Mouse (Mus musculus) limb, embryonic 10.5 days (tissue): ENCODE data around the gene Ifna16. TPM values are rescaled to one million over a fixed set of nuclear protein-coding genes. Genes with fewer than 3 reads are reported as not detected.
A peak's percentile ranks its signal among the peaks of the same experiment; 100 is the strongest.

Source experiments
- DNase-seq: peaks from one replicate; pipeline ENCODE4 v3.0.0-alpha.2; 2017; ENCODE audit warnings: low spot score
- H3K27ac ChIP-seq: fragments of 300-500 bp; sonication (generic); 2 replicates; pipeline ENCODE4 v1.5.1; 2016; ENCODE audit warnings: mild to moderate bottlenecking
- H3K27me3 ChIP-seq: fragments of 300-500 bp; sonication (generic); 2 replicates; pipeline ENCODE4 v1.6.1; 2016; ENCODE audit warnings: low read depth, mild to moderate bottlenecking; ENCODE audit not compliant: poor library complexity, severe bottlenecking
- H3K36me3 ChIP-seq: fragments of 300-500 bp; sonication (generic); 2 replicates; pipeline ENCODE4 v1.6.1; 2016; ENCODE audit warnings: mild to moderate bottlenecking, moderate library complexity
- H3K4me1 ChIP-seq: fragments of 300-500 bp; sonication (generic); 2 replicates; pipeline ENCODE4 v1.6.1; 2016
- H3K4me3 ChIP-seq: fragments of 300-500 bp; sonication (generic); 2 replicates; pipeline ENCODE4 v1.5.1; 2016; ENCODE audit warnings: mild to moderate bottlenecking, moderate library complexity
- H3K9me3 ChIP-seq: fragments of 300-500 bp; sonication (generic); replicated peaks from 2 replicates; pipeline ENCODE4 v1.6.1; 2016; ENCODE audit warnings: mild to moderate bottlenecking
- WGBS: fragments of 180-500 bp; shearing (Covaris S2); methylation state at CpG from one replicate; pipeline ENCODE4 v1.1.7; 2016; 5-methylcytosine and 5-hydroxymethylcytosine counted together
- polyA plus RNA-seq: library from polyadenylated mRNA; unstranded; fragments of >200 nt; fragmentation: Nextera tagmentation; extraction: Ambion mirVana; gene quantifications from 2 replicates; pipeline ENCODE4 v1.2.1, GENCODE M21; 2016

Gene Ifna16
- polyA plus RNA-seq, 1 experiment from 2014 or later: not detected

DNA sequence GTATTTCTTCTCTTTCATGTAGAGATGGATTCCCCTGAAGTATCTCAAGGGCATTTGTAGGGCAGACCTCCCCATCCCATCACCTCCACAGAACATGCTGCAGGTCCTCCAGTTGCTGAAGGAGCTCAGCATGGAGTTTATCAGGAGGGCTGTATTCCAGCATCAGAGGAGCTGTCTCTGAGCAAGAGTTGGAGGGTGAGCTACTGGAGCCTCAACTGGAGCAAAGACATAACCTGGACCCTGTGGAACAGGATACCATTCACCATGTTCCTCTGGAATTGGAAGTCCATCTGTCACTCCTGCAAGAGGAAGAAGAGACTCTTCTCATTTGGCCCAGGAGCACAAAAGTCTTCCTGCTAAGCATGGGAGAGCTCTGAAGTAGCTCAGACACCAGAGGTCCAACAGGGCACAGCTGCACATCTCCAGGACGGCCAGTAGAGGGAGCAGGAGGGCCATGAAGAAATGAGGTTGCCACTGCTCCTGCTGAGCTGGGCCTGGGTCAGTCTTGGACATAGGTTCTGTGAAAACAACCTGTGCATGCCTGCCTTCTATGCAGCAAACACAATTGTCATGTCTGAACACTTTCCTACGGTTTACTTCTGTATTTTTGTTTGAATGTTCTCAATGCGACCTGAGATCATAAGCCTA is 19.6 kb upstream of the Ifna16 start:
- no peaks in the 10 kb centered on the region for H3K27me3 ChIP-seq
- H3K4me3 ChIP-seq: no peak overlapping the region
- peak; percentile 86 for DNase-seq
- H3K9me3 ChIP-seq: no peaks in the 10 kb centered on the region
- WGBS: 23% methylated on average over 3 of the region's 3 CpGs
- H3K27ac ChIP-seq: no peak overlapping the region
- H3K4me1 ChIP-seq: peaks cover 3% of the 10 kb centered on the region
- no peaks in the 10 kb centered on the region for H3K36me3 ChIP-seq

DNA sequence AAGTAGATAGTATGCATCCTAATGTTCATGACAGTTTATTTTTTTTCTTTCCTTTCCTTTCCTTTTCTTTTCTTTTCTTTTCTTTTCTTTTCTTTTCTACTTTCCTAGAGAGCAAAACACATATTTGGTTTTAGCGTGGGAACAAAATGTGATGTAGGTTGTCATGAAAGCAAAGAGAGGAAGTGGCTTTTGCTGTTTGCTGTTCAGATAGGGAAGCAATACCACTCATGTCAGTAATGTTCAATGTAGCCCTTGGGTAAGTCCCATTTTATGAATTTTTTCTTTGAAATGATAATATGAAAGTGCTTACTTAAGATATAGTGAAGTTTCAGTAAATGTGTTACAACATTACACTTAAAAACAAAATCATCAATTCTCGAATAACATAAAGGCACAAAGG is 16.7 kb upstream of the Ifna16 start:
- Histone ChIP-seq H3K27ac (no peak overlapping the region), H3K9me3 (no peaks in the 10 kb centered on the region)
- 89% methylated on average over 2 of the region's 2 CpGs for WGBS

DNA sequence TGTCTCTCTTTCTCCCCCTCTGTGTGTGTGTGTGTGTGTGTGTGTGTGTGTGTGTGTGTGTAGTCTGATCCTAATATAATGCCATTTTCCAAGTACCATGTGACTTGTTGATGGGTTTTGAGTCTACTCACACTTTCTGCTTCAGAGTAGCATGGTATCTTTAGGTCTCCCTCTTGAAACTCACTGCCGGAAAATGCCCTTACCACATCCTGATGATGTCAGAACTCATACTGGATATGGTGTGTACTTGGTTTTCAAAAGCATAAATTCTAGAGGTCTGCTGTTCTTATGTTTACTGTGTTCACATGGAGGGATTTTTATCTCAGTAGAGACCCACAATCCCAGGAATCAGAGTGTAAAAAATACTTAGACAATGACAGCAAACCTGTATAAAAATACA is 15.8 kb upstream of the Ifna16 start:
- 95% methylated on average over 1 of the region's 1 CpGs for WGBS

More for the DNA sequence above, 16.7 kb upstream of the Ifna16 start:
- DNase-seq: no peak
- Histone ChIP-seq H3K4me3 (no peak overlapping the region), H3K27me3 (no peaks in the 10 kb centered on the region), H3K4me1 (no peaks in the 10 kb centered on the region), H3K36me3 (no peaks in the 10 kb centered on the region)

DNA sequence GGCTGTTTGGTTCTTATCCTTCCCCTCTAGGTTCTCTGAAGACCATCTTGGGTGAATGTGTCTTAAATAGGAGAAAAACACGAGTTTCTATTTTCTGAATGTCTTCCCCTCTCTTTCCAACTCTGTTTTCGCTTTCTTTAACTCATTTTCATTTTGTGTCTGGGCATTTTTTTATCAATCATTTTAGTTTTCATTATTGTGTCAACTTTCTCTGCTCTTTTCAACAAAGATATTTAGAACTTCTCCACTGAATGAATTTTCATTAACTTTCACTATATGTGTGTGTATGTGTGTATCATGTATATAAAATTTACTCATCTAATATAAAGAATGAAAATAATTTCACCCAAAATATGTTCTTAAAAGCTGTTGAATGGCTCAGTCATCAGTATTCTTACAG is 14.5 kb upstream of the Ifna16 start, which contains the start of gene Ifnab:
Ifnab (minus strand) TSS at position 101 of the 400 bp plus-strand sequence.
- Histone ChIP-seq H3K4me1 (no peaks in the 10 kb centered on the region), H3K36me3 (no peaks in the 10 kb centered on the region), H3K27ac (no peak within 1 kb of the TSS), H3K27me3 (no peaks in the 10 kb centered on the region), H3K9me3 (no peaks in the 10 kb centered on the region), H3K4me3 (no peak within 1 kb of the TSS)
- DNase-seq: no peak
- 70% methylated on average over 2 of the region's 2 CpGs for WGBS

More for the DNA sequence above, 15.8 kb upstream of the Ifna16 start:
- H3K4me3 ChIP-seq: no peak overlapping the region
- no peaks in the 10 kb centered on the region for H3K27me3 ChIP-seq
- H3K36me3 ChIP-seq: no peaks in the 10 kb centered on the region
- H3K4me1 ChIP-seq: no peaks in the 10 kb centered on the region
- H3K27ac ChIP-seq: no peak overlapping the region
- no peaks in the 10 kb centered on the region for H3K9me3 ChIP-seq
- no peak for DNase-seq

DNA sequence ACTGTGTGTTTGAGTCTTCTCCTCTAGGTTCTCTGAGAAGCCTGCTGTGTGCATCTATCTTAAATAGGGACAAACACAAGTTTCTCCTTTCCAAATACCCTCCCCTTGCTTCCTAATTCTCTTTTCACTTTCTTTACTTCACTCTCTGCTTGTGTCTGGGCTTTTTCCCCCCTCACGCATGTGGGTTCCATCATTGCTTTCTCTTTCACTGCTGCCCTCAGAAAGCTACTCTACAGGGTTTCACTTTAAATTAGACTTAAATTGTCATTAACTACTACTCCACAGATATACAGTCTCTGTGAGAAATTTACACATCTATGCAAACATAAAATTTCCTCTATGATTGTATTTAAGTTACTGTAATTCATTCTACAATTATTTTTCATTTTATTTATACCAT is 7.1 kb upstream of the Ifna16 start, which contains the start of gene Ifna2:
Ifna2 (minus strand) TSS at position 101 of the 400 bp plus-strand sequence.
- 86% methylated on average over 1 of the region's 1 CpGs for whole genome bisulfite sequencing
- DNase-seq: no peak
- no peak within 1 kb of the TSS for H3K27ac ChIP-seq

DNA sequence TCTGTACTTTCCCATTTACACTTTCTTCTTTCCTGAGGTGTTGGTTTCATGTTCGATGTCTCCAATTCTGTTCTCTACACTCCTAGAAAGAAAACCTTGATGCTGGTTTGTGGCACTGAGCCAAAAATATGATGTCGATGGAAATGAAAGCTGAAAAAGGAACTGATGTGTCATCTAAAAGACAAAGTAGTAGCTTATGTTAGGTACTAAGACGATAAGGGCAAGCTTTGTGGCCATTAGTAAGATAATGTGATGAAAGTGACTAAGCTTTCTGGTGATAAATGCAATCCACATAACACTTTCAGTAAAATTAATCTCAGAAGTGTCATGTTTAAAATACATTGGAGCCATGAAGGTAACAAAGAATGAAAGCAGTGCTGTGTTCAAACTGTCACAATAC is 4.6 kb upstream of the Ifna16 start:
- H3K9me3 ChIP-seq: no peaks in the 10 kb centered on the region
- H3K27ac ChIP-seq: no peak overlapping the region
- H3K4me3 ChIP-seq: no peak overlapping the region
- H3K4me1 ChIP-seq: no peaks in the 10 kb centered on the region
- H3K36me3 ChIP-seq: no peaks in the 10 kb centered on the region
- no peaks in the 10 kb centered on the region for H3K27me3 ChIP-seq
- DNase-seq: no peak
- whole genome bisulfite sequencing: 83% methylated on average over 3 of the region's 3 CpGs

More for the DNA sequence above, 7.1 kb upstream of the Ifna16 start, which contains the start of gene Ifna2:
- Histone ChIP-seq H3K4me3 (no peak within 1 kb of the TSS), H3K4me1 (no peaks in the 10 kb centered on the region), H3K36me3 (no peaks in the 10 kb centered on the region), H3K9me3 (no peaks in the 10 kb centered on the region), H3K27me3 (no peaks in the 10 kb centered on the region)

DNA sequence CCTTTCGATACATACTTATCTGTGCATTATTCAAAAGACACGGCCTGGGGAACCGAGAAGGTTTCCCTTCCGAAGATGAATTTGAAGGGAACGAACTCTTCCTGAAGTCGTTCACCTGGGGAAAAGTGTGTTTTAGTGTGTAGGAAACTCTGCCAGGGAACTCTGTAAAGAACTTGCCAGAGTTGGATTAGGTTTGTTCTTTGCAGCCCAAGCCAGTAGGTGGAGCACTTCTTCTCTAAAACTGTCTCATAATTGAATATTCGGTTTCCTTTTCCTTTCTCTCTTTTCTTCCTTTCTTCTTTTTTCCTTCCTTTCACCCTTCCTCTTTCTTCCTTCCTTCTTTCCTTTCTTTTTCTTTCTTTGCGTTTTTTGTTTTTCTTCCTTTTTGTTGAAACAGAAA is 3.6 kb upstream of the Ifna16 start:
- H3K36me3 ChIP-seq: no peaks in the 10 kb centered on the region
- no peak overlapping the region for H3K4me3 ChIP-seq

DNA sequence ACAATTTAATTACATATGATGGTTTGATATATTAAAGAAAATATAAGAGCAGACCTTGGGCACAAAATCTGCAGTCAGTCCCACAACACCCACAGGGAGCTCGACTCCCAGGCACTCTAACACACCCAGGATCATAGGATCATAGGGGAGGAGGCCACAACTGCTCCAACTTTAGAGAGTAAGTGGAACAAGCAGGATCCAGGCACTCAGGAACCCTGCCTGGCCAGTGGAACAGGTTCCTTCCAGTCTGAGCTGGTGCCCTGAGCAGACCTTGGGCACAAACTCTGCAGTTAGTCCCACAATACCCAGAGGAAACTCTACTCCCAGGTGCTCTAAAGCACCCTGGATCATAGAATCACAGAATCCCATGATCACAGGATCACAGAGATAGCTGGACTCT is 21.3 kb downstream of the Ifna16 start:
- Histone ChIP-seq H3K9me3 (no peaks in the 10 kb centered on the region), H3K36me3 (no peaks in the 10 kb centered on the region), H3K4me1 (no peaks in the 10 kb centered on the region), H3K27me3 (no peaks in the 10 kb centered on the region), H3K4me3 (no peak overlapping the region), H3K27ac (no peak overlapping the region)
- 50% methylated on average over 1 of the region's 1 CpGs for WGBS
- no peak for DNase-seq

More for the DNA sequence above, 3.6 kb upstream of the Ifna16 start:
- Histone ChIP-seq H3K4me1 (no peaks in the 10 kb centered on the region), H3K9me3 (no peaks in the 10 kb centered on the region), H3K27me3 (no peaks in the 10 kb centered on the region), H3K27ac (no peak overlapping the region)
- 59% methylated on average over 8 of the region's 8 CpGs for WGBS
- DNase-seq: no peak

DNA sequence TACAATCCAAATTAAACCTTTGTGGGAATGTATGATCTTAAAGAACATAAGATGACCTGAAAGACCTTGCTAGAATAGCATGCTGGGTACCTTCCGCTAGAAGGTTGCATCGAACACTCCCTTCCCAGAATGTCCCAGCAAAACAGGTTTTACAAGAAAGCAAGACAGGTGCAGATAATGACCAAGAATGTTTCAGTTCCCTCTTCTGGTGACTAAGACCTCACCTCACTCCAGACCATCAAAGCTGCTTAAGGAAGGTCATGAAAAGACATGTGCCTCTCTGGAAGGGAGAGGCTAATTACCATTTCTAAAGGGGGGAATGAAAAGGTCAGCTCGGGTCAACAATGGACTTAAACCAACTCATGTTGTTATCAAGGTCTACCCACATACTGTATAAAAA is 23.1 kb downstream of the Ifna16 start:
- H3K4me3 ChIP-seq: no peak overlapping the region
- no peak for DNase-seq
- 84% methylated on average over 3 of the region's 3 CpGs for WGBS

DNA sequence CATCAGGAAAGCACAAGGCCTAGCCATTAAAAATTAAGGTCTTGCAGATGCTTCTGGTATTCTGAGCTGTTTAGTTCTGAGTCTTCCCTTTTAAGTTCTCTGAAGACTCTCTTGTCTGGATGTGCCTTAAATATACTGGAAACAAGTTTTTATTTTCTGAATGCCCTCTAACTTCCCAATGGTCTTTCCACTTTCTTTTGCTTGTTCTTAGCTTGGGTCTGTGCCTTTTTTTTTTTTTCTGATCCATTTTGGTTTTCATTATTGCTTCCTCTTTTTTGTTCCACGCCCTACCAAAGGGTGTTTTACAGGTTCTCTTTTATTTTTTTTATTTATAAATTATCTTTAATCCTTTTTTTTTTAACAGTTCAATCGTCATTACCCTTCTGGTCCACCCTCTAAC is 32.4 kb downstream of the Ifna16 start, which contains the start of gene Ifna13:
Ifna13 (minus strand) TSS at position 101 of the 400 bp plus-strand sequence.
- Histone ChIP-seq H3K4me3 (no peak within 1 kb of the TSS), H3K27ac (no peak within 1 kb of the TSS), H3K27me3 (no peaks in the 10 kb centered on the region), H3K4me1 (no peaks in the 10 kb centered on the region), H3K36me3 (no peaks in the 10 kb centered on the region), H3K9me3 (no peaks in the 10 kb centered on the region)
- WGBS: 69% methylated on average over 2 of the region's 2 CpGs
- DNase-seq: no peak

More for the DNA sequence above, 23.1 kb downstream of the Ifna16 start:
- Histone ChIP-seq H3K27ac (no peak overlapping the region), H3K27me3 (no peaks in the 10 kb centered on the region), H3K9me3 (no peaks in the 10 kb centered on the region), H3K4me1 (no peaks in the 10 kb centered on the region), H3K36me3 (no peaks in the 10 kb centered on the region)

DNA sequence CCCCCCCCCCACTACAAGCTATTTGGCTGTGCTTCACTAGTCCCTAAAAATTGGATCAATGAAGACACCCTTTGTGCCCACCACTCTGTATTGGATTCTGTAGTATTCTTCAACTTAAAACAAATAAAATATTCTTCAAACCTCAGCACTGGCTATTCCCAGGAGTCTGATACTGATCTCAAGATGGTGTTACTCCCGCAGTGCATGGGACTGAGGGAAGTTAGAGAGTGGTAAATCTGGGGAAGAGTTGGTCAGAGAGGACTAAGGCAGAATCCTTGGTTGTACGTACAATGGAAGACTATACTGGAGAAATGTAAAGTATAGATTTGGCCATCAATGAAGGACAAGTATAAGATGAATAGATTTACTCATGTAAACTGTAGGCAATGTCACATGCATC is 34.2 kb downstream of the Ifna16 start:
- WGBS: 44% methylated on average over 2 of the region's 2 CpGs
- Histone ChIP-seq H3K27me3 (no peaks in the 10 kb centered on the region), H3K4me3 (no peak overlapping the region), H3K9me3 (no peaks in the 10 kb centered on the region), H3K4me1 (no peaks in the 10 kb centered on the region), H3K27ac (no peak overlapping the region), H3K36me3 (no peaks in the 10 kb centered on the region)
- no peak for DNase-seq

DNA sequence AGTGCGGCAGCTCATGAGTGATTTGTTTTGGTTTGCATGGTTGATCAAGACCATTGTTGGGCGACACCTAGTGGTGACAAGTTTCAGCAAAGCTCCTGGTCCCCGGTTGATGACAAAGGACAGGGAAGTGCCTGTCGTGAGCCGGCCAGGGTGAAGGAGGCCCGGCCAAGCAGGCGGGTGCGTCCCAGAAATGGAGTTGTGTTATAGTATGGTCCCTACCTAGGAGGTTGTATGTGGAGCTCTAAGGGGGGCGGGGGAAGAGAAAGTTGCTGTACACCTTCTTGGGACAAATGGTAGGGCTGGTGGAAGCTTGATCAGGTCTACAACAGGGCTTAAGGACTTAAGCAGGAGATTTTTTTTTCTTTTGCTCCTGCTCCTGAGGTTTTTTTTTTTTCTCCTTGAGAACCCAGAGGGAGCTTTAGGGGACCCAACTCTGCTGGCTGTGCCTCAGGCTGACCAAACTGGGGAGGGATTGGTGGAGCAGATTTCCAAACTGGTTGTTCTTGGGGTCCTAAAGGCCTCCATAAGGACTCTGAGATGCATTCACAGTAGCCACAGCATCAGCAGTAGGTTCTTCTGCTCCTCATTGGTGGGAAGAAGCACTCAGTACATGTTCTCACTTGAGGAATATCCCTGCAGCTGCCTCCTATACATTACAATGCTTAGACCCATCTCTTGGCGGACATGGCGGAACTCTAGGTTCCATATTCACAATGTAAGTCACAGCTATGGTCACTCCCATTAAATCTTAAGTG is 35.5 kb downstream of the Ifna16 start:
- Histone ChIP-seq H3K27ac (peak overlapping the region; percentile 62; the same call in 1 of the 2 replicates), H3K4me1 (no peaks in the 10 kb centered on the region), H3K4me3 (peak overlapping the region; percentile 35), H3K9me3 (no peaks in the 10 kb centered on the region), H3K27me3 (no peaks in the 10 kb centered on the region), H3K36me3 (no peaks in the 10 kb centered on the region)
- DNase-seq: peak; percentile 99
- 23% methylated on average over 11 of the region's 11 CpGs for WGBS

DNA sequence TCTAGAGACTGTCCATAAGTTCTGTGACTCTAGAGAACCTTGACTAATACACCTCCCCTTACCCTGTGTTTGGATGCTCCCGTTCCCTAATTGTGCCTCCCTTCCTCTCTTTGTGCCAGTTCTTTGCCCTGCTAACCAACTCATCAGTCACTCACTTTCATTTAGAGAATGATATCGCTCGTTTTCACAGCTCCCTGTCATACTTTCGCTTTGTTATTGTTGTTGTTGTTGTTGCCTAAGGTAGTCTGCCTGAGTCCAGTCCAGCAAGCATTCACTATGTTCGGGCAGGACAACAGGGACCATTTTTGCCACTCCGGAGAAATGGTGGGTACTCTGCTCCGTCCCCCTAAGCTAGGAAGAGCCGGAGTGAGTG is 36.0 kb downstream of the Ifna16 start:
- H3K9me3 ChIP-seq: no peaks in the 10 kb centered on the region
- DNase-seq: no peak
- peak overlapping the region; percentile 62; the same call in 1 of the 2 replicates for H3K27ac ChIP-seq
- H3K4me3 ChIP-seq: peak overlapping the region; percentile 35
- no peaks in the 10 kb centered on the region for H3K27me3 ChIP-seq
- no peaks in the 10 kb centered on the region for H3K4me1 ChIP-seq
- no peaks in the 10 kb centered on the region for H3K36me3 ChIP-seq
- 82% methylated on average over 8 of the region's 8 CpGs for WGBS
